Mouse (Mus musculus) ES-E14 (cell line): Measurements from ENCODE around the gene Erbb4.

ENCODE experiments used
- CHD2 ChIP-seq: IDR thresholded peaks from 2 replicates; pipeline ENCODE4 v1.6.1; 2014; ENCODE audit warnings: mild to moderate bottlenecking, low read depth, low read length, inconsistent platforms
- HCFC1 ChIP-seq: IDR thresholded peaks from 2 replicates; pipeline ENCODE4 v1.6.1; 2012; ENCODE audit warnings: low read length, inconsistent platforms, borderline replicate concordance; ENCODE audit not compliant: insufficient read depth
- MAFK ChIP-seq: IDR thresholded peaks from 2 replicates; pipeline ENCODE4 v1.6.1; 2014; ENCODE audit warnings: mild to moderate bottlenecking, low read depth, low read length, inconsistent platforms; ENCODE audit not compliant: insufficient read depth
- ZC3H11A ChIP-seq: IDR thresholded peaks from 2 replicates; pipeline ENCODE4 v1.6.1; 2012; ENCODE audit warnings: low read depth, mild to moderate bottlenecking, inconsistent platforms, low read length, borderline replicate concordance
- ZNF384 ChIP-seq: IDR thresholded peaks from 2 replicates; pipeline ENCODE4 v1.6.1; 2012; ENCODE audit warnings: low read depth, low read length, inconsistent platforms

DNA sequence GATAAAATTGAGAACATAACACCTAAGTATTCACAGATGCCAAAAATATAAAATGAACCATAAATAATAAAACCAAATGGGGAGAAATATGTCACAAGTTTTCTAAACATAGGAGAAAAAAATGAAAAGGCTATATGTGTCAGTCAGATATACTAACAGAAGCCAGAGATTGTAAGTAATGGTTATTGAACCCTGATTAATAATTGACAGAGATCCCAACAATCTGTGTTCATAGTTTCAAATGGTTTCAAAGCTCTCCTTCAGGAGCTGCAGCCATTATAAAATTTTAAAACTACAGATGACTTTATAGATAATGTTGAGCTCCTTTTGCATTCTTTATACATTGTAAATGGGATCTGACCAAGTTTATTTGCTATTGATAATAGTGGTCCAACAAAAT is 426.4 kb downstream of the Erbb4 start:
- TF ChIP-seq HCFC1 (no peak), CHD2 (no peak), ZC3H11A (no peak), MAFK (no peak), ZNF384 (no peak)
